Mouse (Mus musculus) CH12.LX (cell line): ENCODE results near the gene Camta1. TPM values are rescaled to one million over a fixed set of nuclear protein-coding genes. Genes with fewer than 3 reads are reported as not detected.

Experiments
- DNase-seq: peaks from one replicate; pipeline ENCODE4 v3.0.0-alpha.2; 2013; ENCODE audit errors: extremely low read depth
- H3K27ac ChIP-seq: 2 replicates; pipeline ENCODE4 v1.5.1; 2012; ENCODE audit warnings: low read depth, mild to moderate bottlenecking, control low read depth, moderate library complexity; ENCODE audit not compliant: insufficient read depth
- H3K27me3 ChIP-seq: replicated peaks from 2 replicates; pipeline ENCODE3; 2012; ENCODE audit warnings: inconsistent platforms
- H3K36me3 ChIP-seq, 2 experiments: replicated peaks in 1 of 2; 2 replicates each; pipeline versions ENCODE3 to v1.6.1; 2012; ENCODE audit warnings: inconsistent platforms in 1 of 2, low read length in 1 of 2, mild to moderate bottlenecking in 1 of 2, mixed read lengths in 1 of 2, moderate library complexity in 1 of 2; ENCODE audit not compliant: control insufficient read depth in 1 of 2, insufficient read depth in 1 of 2
- H3K4me1 ChIP-seq, 2 experiments: 2 replicates each; pipeline ENCODE4 v1.6.1; 2012; ENCODE audit warnings: inconsistent platforms in 1 of 2, moderate library complexity in 1 of 2; ENCODE audit not compliant: insufficient read depth in 2 of 2, control insufficient read depth in 1 of 2
- H3K4me2 ChIP-seq: 2 replicates; pipeline ENCODE4 v1.6.1; 2012; ENCODE audit warnings: low read depth, mild to moderate bottlenecking, control low read depth; ENCODE audit not compliant: poor library complexity, insufficient read depth, severe bottlenecking
- H3K4me3 ChIP-seq, 3 experiments: fragments of 150-350 bp in 1 of 3; sonication (generic) in 1 of 3; replicated peaks in 1 of 3; 2 replicates each; pipeline versions ENCODE3 to v1.5.1; 2011 to 2012; ENCODE audit warnings: low read depth in 2 of 3, low read length in 2 of 3, mild to moderate bottlenecking in 2 of 3, moderate library complexity in 2 of 3, control low read depth in 1 of 3, improper control_type of control experiment in 1 of 3, inconsistent platforms in 1 of 3, mixed read lengths in 1 of 3; ENCODE audit not compliant: poor library complexity in 1 of 3
- H3K79me2 ChIP-seq: replicated peaks from 2 replicates; pipeline ENCODE4 v1.6.1; 2012; ENCODE audit warnings: mild to moderate bottlenecking, moderate library complexity; ENCODE audit not compliant: control insufficient read depth, poor library complexity, insufficient read depth, severe bottlenecking; ENCODE audit errors: extremely low read depth
- H3K9ac ChIP-seq: 2 replicates; pipeline ENCODE4 v1.6.1; 2012; ENCODE audit warnings: low read depth, mild to moderate bottlenecking, control low read depth, moderate library complexity; ENCODE audit not compliant: insufficient read depth
- H3K9me3 ChIP-seq: replicated peaks from 2 replicates; pipeline ENCODE3; 2012; ENCODE audit warnings: low read length, inconsistent platforms, mixed read lengths
- CHD1 ChIP-seq: IDR thresholded peaks from 2 replicates; pipeline ENCODE4 v1.6.1; 2012; ENCODE audit warnings: low read depth, low read length, improper control_type of control experiment, inconsistent platforms
- CTCF ChIP-seq, 2 experiments: IDR thresholded peaks in 1 of 2; conservative IDR thresholded peaks in 1 of 2; 2 replicates each; pipeline ENCODE4 v1.5.1; 2011 to 2012; ENCODE audit warnings: low read depth in 2 of 2, low read length in 2 of 2, improper control_type of control experiment in 1 of 2, inconsistent platforms in 1 of 2, mild to moderate bottlenecking in 1 of 2, moderate library complexity in 1 of 2
- E2F4 ChIP-seq: IDR thresholded peaks from 2 replicates; pipeline ENCODE4 v1.6.1; 2011; ENCODE audit warnings: low read depth, low read length, improper control_type of control experiment; ENCODE audit not compliant: insufficient replicate concordance
- EP300 ChIP-seq: IDR thresholded peaks from 2 replicates; pipeline ENCODE4 v1.6.1; 2011; ENCODE audit warnings: low read length, improper control_type of control experiment
- GABPA ChIP-seq: IDR thresholded peaks from 2 replicates; pipeline ENCODE4 v1.6.1; 2012; ENCODE audit warnings: low read depth, low read length, improper control_type of control experiment, inconsistent platforms; ENCODE audit not compliant: insufficient replicate concordance
- HCFC1 ChIP-seq: IDR thresholded peaks from 2 replicates; pipeline ENCODE4 v1.6.1; 2012; ENCODE audit warnings: low read depth, mild to moderate bottlenecking, inconsistent platforms, low read length, improper control_type of control experiment
- MAFK ChIP-seq: IDR thresholded peaks from 2 replicates; pipeline ENCODE4 v1.6.1; 2011; ENCODE audit warnings: low read length, improper control_type of control experiment; ENCODE audit not compliant: insufficient replicate concordance
- MAX ChIP-seq: IDR thresholded peaks from 2 replicates; pipeline ENCODE4 v1.6.1; 2011; ENCODE audit warnings: low read length, improper control_type of control experiment
- MXI1 ChIP-seq: IDR thresholded peaks from 2 replicates; pipeline ENCODE4 v1.6.1; 2011; ENCODE audit warnings: mild to moderate bottlenecking, low read depth, low read length, improper control_type of control experiment
- MYC ChIP-seq: IDR thresholded peaks from 2 replicates; pipeline ENCODE4 v1.6.1; 2011; ENCODE audit warnings: low read depth, mild to moderate bottlenecking, improper control_type of control experiment, low read length
- NELFE ChIP-seq: IDR thresholded peaks from 2 replicates; pipeline ENCODE4 v1.6.1; 2011; ENCODE audit warnings: low read depth, low read length, improper control_type of control experiment
- NRF1 ChIP-seq: IDR thresholded peaks from 2 replicates; pipeline ENCODE4 v1.6.1; 2014; ENCODE audit warnings: low read depth, mild to moderate bottlenecking, inconsistent platforms, low read length, improper control_type of control experiment, moderate library complexity
- POLR2A ChIP-seq: IDR thresholded peaks from 2 replicates; pipeline ENCODE4 v1.6.1; 2011; ENCODE audit warnings: low read depth, mild to moderate bottlenecking, improper control_type of control experiment, low read length
- POLR2AphosphoS2 ChIP-seq: IDR thresholded peaks from 2 replicates; pipeline ENCODE4 v1.6.1; 2011; ENCODE audit warnings: low read depth, low read length, improper control_type of control experiment
- RAD21 ChIP-seq: IDR thresholded peaks from 2 replicates; pipeline ENCODE4 v1.6.1; 2011; ENCODE audit warnings: low read depth, mild to moderate bottlenecking, low read length, improper control_type of control experiment, moderate library complexity
- SIN3A ChIP-seq: IDR thresholded peaks from 2 replicates; pipeline ENCODE4 v1.6.1; 2012; ENCODE audit warnings: low read length, improper control_type of control experiment, inconsistent platforms
- TBP ChIP-seq: conservative IDR thresholded peaks from 2 replicates; pipeline ENCODE4 v1.6.1; 2011; ENCODE audit warnings: low read depth, low read length, improper control_type of control experiment
- TCF12 ChIP-seq: IDR thresholded peaks from 2 replicates; pipeline ENCODE4 v1.6.1; 2014; ENCODE audit warnings: low read depth, mild to moderate bottlenecking, inconsistent platforms, low read length, improper control_type of control experiment
- UBTF ChIP-seq: IDR thresholded peaks from 2 replicates; pipeline ENCODE4 v1.6.1; 2012; ENCODE audit warnings: low read depth, mild to moderate bottlenecking, inconsistent platforms, low read length, improper control_type of control experiment, moderate library complexity
- USF1 ChIP-seq: IDR thresholded peaks from 2 replicates; pipeline ENCODE4 v1.6.1; 2014; ENCODE audit warnings: low read depth, mild to moderate bottlenecking, inconsistent platforms, low read length, improper control_type of control experiment
- USF2 ChIP-seq: conservative IDR thresholded peaks from 2 replicates; pipeline ENCODE4 v1.6.1; 2011; ENCODE audit warnings: low read depth, low read length, improper control_type of control experiment
- ZC3H11A ChIP-seq: IDR thresholded peaks from 2 replicates; pipeline ENCODE4 v1.6.1; 2012; ENCODE audit warnings: low read depth, mild to moderate bottlenecking, inconsistent platforms, low read length, improper control_type of control experiment
- ZMIZ1 ChIP-seq: IDR thresholded peaks from 2 replicates; pipeline ENCODE4 v1.6.1; 2012; ENCODE audit warnings: low read depth, mild to moderate bottlenecking, inconsistent platforms, low read length, improper control_type of control experiment
- dilution Hi-C: fragments of 300-500 bp; cut with MboI; formaldehyde crosslinking; loops from 2 replicates; pipeline ENCODE4 v1.14.3; 2020; ENCODE audit warnings: low sequenced_read_pairs; ENCODE audit not compliant: extremely low pct_unique_long_range_greater_than_20kb, extremely low pct_ligation_motif_present
- in situ Hi-C: fragments of 300-500 bp; cut with MboI; formaldehyde crosslinking; loops from 3 replicates; pipeline ENCODE4 v1.14.3; 2019; ENCODE audit warnings: low sequenced_read_pairs, low pct_ligation_motif_present, low pct_unique_long_range_greater_than_20kb, mixed read lengths
- polyA plus RNA-seq: library from polyadenylated mRNA; unstranded; fragments of >175 nt; gene quantifications from 2 replicates; pipeline ENCODE4 v1.2.1, GENCODE M21; 2012; ENCODE audit warnings: low read depth; ENCODE audit not compliant: insufficient read length
- total RNA-seq, 2 experiments: library from RNA; depleted of rRNA; stranded (reverse); fragments of 300-350 nt in 1 of 2; fragments of >200 nt in 1 of 2; gene quantifications; 2 replicates each; pipeline ENCODE4 v1.2.3; 2012 to 2014

The Camta1 gene
- total and polyA plus RNA-seq, 3 experiments = 9.9 to 32.5 (median 15.3) TPM

DNA sequence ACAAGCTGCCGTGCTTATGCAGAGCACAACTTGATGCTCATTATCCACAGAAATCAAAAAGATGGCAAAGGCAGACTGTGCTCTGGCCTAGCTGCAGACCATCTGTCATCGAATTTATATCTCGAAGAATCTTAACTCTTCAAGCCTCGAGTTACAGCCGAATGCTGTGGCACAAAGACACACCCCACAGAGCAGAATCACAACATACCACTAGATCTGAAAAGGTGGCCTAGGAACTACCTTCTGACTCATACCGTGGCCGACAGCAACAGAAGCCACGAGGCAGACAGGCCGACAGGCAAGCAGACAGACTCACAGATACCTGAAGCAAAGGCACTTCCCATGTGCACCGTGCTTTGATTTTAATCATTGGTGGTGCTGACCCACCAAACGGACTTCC is 758.0 kb downstream of the Camta1 start:
- peaks cover 45% of the 10 kb centered on the region for H3K9me3 ChIP-seq
- TF ChIP-seq E2F4 (no peak), CHD1 (no peak), TBP (no peak), NELFE (no peak), SIN3A (no peak), MAX (no peak), ZC3H11A (no peak), MXI1 (no peak), ZMIZ1 (no peak), EP300 (no peak), TCF12 (no peak), MYC (no peak), POLR2AphosphoS2 (no peak), MAFK (no peak), USF2 (no peak), CTCF (conservative IDR thresholded peaks at IDR 0.05 in 1 of 2, IDR thresholded peaks at IDR 0.05 in 1 of 2; ENCODE audit: low read depth in 2 of 2, low read length in 2 of 2) (no peak)

GRCm38 (mm10) chr4:151097104-151097438 is 764.6 kb downstream of the Camta1 start:
- no peak overlapping the region for H3K9ac ChIP-seq
- DNase-seq = no peak
- H3K4me1 ChIP-seq = no peaks in the 10 kb centered on the region
- peaks cover 17% of the 10 kb centered on the region for H3K9me3 ChIP-seq
- peaks cover 5% of the 10 kb centered on the region for H3K27me3 ChIP-seq
- no peak overlapping the region for H3K27ac ChIP-seq
- dilution Hi-C loops = no loop called here
- no peak overlapping the region for H3K4me3 ChIP-seq
- H3K36me3 ChIP-seq = no peaks in the 10 kb centered on the region
- TF ChIP-seq CTCF (conservative IDR thresholded peaks at IDR 0.05 in 1 of 2, IDR thresholded peaks at IDR 0.05 in 1 of 2; ENCODE audit: low read depth in 2 of 2, low read length in 2 of 2) = no peak
- TF ChIP-seq MAFK = no peak
- TF ChIP-seq HCFC1 = no peak
- no peak for TF ChIP-seq SIN3A
- no peak for TF ChIP-seq UBTF
- no peak for TF ChIP-seq TCF12
- TF ChIP-seq TBP = no peak
- no peak for TF ChIP-seq GABPA
- TF ChIP-seq NRF1 = no peak
- no peak for TF ChIP-seq POLR2A
- no peak for TF ChIP-seq RAD21
- TF ChIP-seq USF1 = no peak
- no peak for TF ChIP-seq ZC3H11A
- TF ChIP-seq, all 38 proteins: peak for 0
- no peak overlapping the region for H3K4me2 ChIP-seq
- in situ Hi-C loops = no loop called here
- no peaks in the 10 kb centered on the region for H3K79me2 ChIP-seq

More for the DNA sequence above, 758.0 kb downstream of the Camta1 start:
- Histone ChIP-seq H3K9ac (no peak overlapping the region), H3K4me3 (no peak overlapping the region), H3K27me3 (no peaks in the 10 kb centered on the region), H3K27ac (no peak overlapping the region), H3K36me3 (no peaks in the 10 kb centered on the region), H3K4me1 (no peaks in the 10 kb centered on the region), H3K79me2 (no peaks in the 10 kb centered on the region), H3K4me2 (no peak overlapping the region)
- no peak for DNase-seq
- in situ Hi-C loops = no loop called here
- dilution Hi-C loops = no loop called here
